Mouse (Mus musculus): ENCODE results near the gene Hmgn3.

The Hmgn3 gene

DNA sequence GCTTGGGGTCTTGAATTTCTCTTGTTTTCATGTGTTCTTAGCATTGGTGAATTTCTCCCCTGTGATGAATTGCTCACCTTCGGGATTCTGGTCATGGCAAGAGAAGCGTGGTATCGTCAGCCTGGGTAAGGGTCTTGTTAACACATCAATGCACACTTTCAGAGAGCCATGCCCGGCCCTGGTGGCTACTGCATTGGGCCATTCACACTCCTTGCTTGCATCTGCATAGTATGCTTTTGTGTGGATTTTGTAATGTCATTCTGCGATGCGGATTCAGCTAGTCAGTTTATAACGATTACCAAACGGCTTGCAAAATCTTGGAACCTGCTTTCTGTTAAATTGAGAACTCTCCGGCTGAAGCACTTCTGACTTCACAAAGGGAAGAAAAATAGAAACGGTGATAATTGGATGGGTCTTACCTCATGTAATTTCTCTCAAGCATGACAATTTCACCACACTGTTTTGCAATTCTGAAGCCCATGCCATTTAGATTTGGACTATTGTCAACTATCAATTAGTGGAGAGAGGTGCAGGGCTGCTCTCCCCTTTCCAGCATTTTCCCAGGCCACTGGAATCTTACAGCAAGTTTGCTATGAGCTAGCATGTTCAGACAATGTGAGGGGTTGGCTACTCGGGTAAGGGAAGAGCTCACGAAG, 47.7 kb downstream of the Hmgn3 start:
- DNase-seq: no peak

GRCm38 (mm10) chr9:83097816-83098215, 48.7 kb downstream of the Hmgn3 start:
- DNase-seq: no peak

GRCm38 (mm10) chr9:83094649-83095336, 51.7 kb downstream of the Hmgn3 start:
- DNase-seq: no peak

DNA sequence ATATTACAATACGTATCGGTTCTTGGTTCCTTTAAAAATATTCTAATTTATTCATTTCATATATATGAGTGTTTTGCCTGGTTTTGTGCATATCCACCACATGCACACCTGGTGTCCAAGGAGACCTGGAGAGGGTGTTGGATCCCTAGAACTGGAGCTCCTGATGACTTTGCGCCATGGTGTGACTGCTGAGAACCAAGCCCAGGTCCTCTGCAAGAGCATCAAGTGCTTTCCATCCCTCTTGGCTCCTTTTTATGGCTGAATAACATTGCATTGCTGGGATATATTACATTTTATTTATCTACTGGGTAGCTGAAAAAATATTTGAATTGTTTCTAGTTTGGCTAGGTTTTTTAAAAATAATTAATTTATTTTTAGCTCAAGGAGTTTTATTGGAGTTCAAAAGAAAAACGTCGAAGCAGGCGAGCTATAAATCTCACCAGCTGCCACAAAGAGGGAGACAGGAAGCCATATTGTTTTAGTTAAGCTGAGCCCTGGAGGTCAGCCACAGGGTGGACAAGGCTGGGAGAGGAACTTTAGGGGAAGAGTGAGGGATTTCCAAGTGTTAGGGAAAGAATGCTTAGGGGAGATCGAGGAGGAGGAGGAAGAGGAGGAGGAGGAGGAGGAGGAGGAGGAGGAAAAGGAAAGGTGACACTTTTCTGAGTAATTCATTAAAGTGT, 62.6 kb downstream of the Hmgn3 start:
- DNase-seq: no peak

- no peak for DNase-seq
Measured at GRCm38 (mm10) chr9:83083091-83083490, 63.4 kb downstream of the Hmgn3 start.

- no peak for DNase-seq
Measured at GRCm38 (mm10) chr9:83082296-83082695, 64.2 kb downstream of the Hmgn3 start.

- DNase-seq: no peak
Measured at GRCm38 (mm10) chr9:83079724-83080123, 66.8 kb downstream of the Hmgn3 start.

GRCm38 (mm10) chr9:83068246-83068645, 78.2 kb downstream of the Hmgn3 start:
- no peak for DNase-seq

GRCm38 (mm10) chr9:83061289-83061688, 85.2 kb downstream of the Hmgn3 start:
- DNase-seq: no peak

Measured in thymus, adult 18-20 months (tissue).